Mouse (Mus musculus) forebrain, embryonic 13.5 days (tissue): ENCODE data around the gene Spdya. TPM values are rescaled to one million over a fixed set of nuclear protein-coding genes. Genes with fewer than 3 reads are reported as not detected.
"Not testable (repeated sequence)": the region's sequence is repeated elsewhere in the genome, so short reads cannot be mapped to it uniquely, and the experiment has no call there.

Experiments used
- ATAC-seq: fragments of 200-750 bp; cut with Nextera tagmentation; 2 replicates; pipeline ENCODE4 v1.8.0; 2017
- H3K27ac ChIP-seq: fragments of 300-500 bp; sonication (generic); 2 replicates; pipeline ENCODE4 v1.5.1; 2015; ENCODE audit warnings: inconsistent platforms, mild to moderate bottlenecking, moderate library complexity
- H3K27me3 ChIP-seq: fragments of 300-500 bp; sonication (generic); 2 replicates; pipeline ENCODE4 v1.6.1; 2015; ENCODE audit warnings: mild to moderate bottlenecking, inconsistent platforms
- H3K36me3 ChIP-seq: fragments of 300-500 bp; sonication (generic); 2 replicates; pipeline ENCODE4 v1.6.1; 2015; ENCODE audit warnings: mild to moderate bottlenecking, inconsistent platforms; ENCODE audit not compliant: poor library complexity, severe bottlenecking
- H3K4me1 ChIP-seq: fragments of 300-500 bp; sonication (generic); 2 replicates; pipeline ENCODE4 v1.6.1; 2015; ENCODE audit warnings: inconsistent platforms
- H3K4me2 ChIP-seq: fragments of 300-500 bp; sonication (generic); 2 replicates; pipeline ENCODE4 v1.6.1; 2015; ENCODE audit warnings: inconsistent platforms, mild to moderate bottlenecking, moderate library complexity
- H3K4me3 ChIP-seq: fragments of 300-500 bp; sonication (generic); 2 replicates; pipeline ENCODE4 v1.5.1; 2015; ENCODE audit warnings: mild to moderate bottlenecking, inconsistent platforms
- H3K9ac ChIP-seq: fragments of 300-500 bp; sonication (generic); 2 replicates; pipeline ENCODE4 v1.6.1; 2015; ENCODE audit warnings: mild to moderate bottlenecking, inconsistent platforms
- H3K9me3 ChIP-seq: fragments of 300-500 bp; sonication (generic); replicated peaks from 2 replicates; pipeline ENCODE4 v1.6.1; 2016; ENCODE audit warnings: inconsistent platforms
- WGBS: fragments of 180-500 bp; shearing (Covaris S2); methylation state at CpG from one replicate; pipeline ENCODE4 v1.1.7; 2015; 5-methylcytosine and 5-hydroxymethylcytosine counted together
- polyA plus RNA-seq: library from polyadenylated mRNA; unstranded; fragments of >200 nt; fragmentation: Nextera tagmentation; extraction: Ambion mirVana; gene quantifications from 2 replicates; pipeline ENCODE4 v1.2.1, GENCODE M21; 2015

Spdya gene
- polyA plus RNA-seq, 1 experiment from 2014 or later, result 1.4 TPM

- peaks cover 89% of the 10 kb centered on the region for H3K36me3 ChIP-seq
- H3K4me2 ChIP-seq, H3K4me3 ChIP-seq, H3K27ac ChIP-seq, H3K9ac ChIP-seq, ATAC-seq, H3K27me3 ChIP-seq, H3K9me3 ChIP-seq, H3K4me1 ChIP-seq: not testable (repeated sequence)
- whole genome bisulfite sequencing, result 83% methylated on average over 5 of the region's 5 CpGs
Measured at GRCm38 (mm10) chr17:71639056-71639455, 87.2 kb downstream of the Spdya start.

Other genes with a start within 250 kb of the Spdya start
- 1.5 and 2.5 TPM in 2 replicates for gene Emilin2, start 240.1 kb upstream of the Spdya start, polyA plus RNA-seq
- 2.8 and 4.0 TPM in 2 replicates for gene Gm4707, start 92.1 kb upstream of the Spdya start, polyA plus RNA-seq
- 68.9 and 77.3 TPM in 2 replicates for gene Smchd1, start 76.7 kb upstream of the Spdya start, polyA plus RNA-seq
- 44.7 and 45.9 TPM in 2 replicates for gene Ndc80, start 25.2 kb upstream of the Spdya start, polyA plus RNA-seq
- 54.6 and 60.7 TPM in 2 replicates for gene Wdr43, start 63.8 kb downstream of the Spdya start, polyA plus RNA-seq
- 0.22 and 0.52 TPM in 2 replicates for gene Togaram2, start 121.2 kb downstream of the Spdya start, polyA plus RNA-seq
- gene Pcare, start 200.8 kb downstream of the Spdya start, polyA plus RNA-seq, result not detected in 2 replicates
- 7.4 and 9.0 TPM in 2 replicates for gene Clip4, start 216.4 kb downstream of the Spdya start, polyA plus RNA-seq